Mouse (Mus musculus) macrophage (primary cell): Measurements from ENCODE around the gene Gm21976. TPM values are rescaled to one million over a fixed set of nuclear protein-coding genes. Genes with fewer than 3 reads are reported as not detected.

Source experiments
- H3K27ac ChIP-seq: fragments of 350-480 bp; formaldehyde crosslinking; 2 replicates; pipeline ENCODE4 v1.9.0; 2021
- H3K36me3 ChIP-seq: fragments of 350-480 bp; formaldehyde crosslinking; 2 replicates; pipeline ENCODE4 v1.9.0; 2021; ENCODE audit errors: inconsistent target
- H3K4me3 ChIP-seq: fragments of 350-480 bp; formaldehyde crosslinking; 2 replicates; pipeline ENCODE4 v1.9.0; 2021; ENCODE audit errors: inconsistent target
- H3K79me2 ChIP-seq: fragments of 350-480 bp; formaldehyde crosslinking; 2 replicates; pipeline ENCODE4 v1.9.0; 2021; ENCODE audit errors: inconsistent target
- WGBS: methylation state at CpG from one replicate; pipeline ENCODE4 v1.1.7; 2026; ENCODE audit warnings: inconsistent platforms; ENCODE audit not compliant: missing documents; 5-methylcytosine and 5-hydroxymethylcytosine counted together
- polyA plus RNA-seq: library from polyadenylated mRNA; stranded (reverse); fragments of 250-400 nt; gene quantifications from 3 replicates; pipeline ENCODE4 v1.2.4, GENCODE M21; 2018; ENCODE audit warnings: inconsistent platforms

Gene Gm21976
- polyA plus RNA-seq, 1 experiment from 2014 or later, result not detected

DNA sequence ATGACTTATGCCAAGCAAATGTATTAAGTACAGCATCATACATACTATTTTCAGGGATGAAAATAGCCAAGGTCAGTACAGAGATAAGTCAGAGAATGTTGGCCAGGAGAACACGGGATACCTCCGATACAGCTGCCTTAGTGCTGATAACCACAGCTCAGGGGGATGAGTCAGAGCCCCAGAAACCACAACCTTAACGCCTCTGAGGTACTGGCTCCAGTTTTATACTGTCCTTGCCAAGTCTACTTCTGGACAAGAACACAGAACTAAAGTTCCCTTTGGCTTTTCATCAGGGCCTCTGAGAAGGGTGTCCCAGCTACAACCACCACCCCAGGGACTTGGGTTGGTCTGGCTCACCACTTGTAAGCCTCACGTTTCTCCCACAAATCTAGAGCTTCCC lies 4.0 kb upstream of the Gm21976 start:
- no peaks in the 10 kb centered on the region for H3K79me2 ChIP-seq
- no peak overlapping the region for H3K4me3 ChIP-seq
- H3K27ac ChIP-seq, result no peak overlapping the region
- peaks cover 40% of the 10 kb centered on the region for H3K36me3 ChIP-seq
- 24% methylated on average over 4 of the region's 4 CpGs for WGBS

DNA sequence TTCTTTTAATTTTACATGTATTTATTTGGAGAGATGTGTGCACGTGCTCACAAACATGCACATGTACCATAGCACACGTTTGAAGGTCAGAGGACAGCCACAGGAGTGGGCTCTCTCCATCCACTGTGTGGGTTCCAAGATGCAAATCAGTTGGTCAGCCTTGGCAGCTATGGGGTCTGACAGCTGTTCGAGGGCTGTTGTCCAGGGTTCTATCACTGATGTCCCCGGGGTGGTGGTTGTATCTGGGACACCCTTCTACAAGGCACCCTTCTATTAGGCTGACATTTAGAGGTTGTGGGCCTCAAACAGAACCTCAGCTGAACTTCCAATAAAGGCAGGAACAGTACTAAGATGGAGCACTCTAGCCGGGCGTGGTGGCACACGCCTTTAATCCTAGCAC lies 3.4 kb upstream of the Gm21976 start:
- no peak overlapping the region for H3K4me3 ChIP-seq
- WGBS, result 83% methylated on average over 4 of the region's 7 CpGs
- peaks cover 36% of the 10 kb centered on the region for H3K36me3 ChIP-seq
- no peak overlapping the region for H3K27ac ChIP-seq
- H3K79me2 ChIP-seq, result no peaks in the 10 kb centered on the region

DNA sequence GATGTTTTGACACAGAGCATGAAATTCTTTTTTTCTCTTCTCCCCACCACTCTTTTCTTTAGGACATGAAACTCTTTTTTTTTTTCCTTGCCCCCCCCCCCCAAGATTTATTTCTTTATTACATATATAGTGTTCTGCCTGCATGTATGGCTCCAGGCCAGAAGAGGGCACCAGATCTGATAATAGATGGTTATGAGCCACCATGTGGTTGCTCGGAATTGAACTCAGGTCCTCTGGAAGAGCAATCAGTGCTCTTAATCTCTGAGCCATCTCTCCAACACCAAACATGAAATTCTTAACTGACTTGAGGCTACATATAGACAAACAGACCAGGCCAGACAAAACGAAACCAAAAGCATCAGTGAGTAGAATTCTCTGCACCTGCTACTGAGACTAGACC lies 2.2 kb upstream of the Gm21976 start:
- H3K36me3 ChIP-seq, result peaks cover 23% of the 10 kb centered on the region
- WGBS, result 97% methylated on average over 2 of the region's 2 CpGs
- H3K27ac ChIP-seq, result no peak overlapping the region
- H3K4me3 ChIP-seq, result no peak overlapping the region
- H3K79me2 ChIP-seq, result no peaks in the 10 kb centered on the region

DNA sequence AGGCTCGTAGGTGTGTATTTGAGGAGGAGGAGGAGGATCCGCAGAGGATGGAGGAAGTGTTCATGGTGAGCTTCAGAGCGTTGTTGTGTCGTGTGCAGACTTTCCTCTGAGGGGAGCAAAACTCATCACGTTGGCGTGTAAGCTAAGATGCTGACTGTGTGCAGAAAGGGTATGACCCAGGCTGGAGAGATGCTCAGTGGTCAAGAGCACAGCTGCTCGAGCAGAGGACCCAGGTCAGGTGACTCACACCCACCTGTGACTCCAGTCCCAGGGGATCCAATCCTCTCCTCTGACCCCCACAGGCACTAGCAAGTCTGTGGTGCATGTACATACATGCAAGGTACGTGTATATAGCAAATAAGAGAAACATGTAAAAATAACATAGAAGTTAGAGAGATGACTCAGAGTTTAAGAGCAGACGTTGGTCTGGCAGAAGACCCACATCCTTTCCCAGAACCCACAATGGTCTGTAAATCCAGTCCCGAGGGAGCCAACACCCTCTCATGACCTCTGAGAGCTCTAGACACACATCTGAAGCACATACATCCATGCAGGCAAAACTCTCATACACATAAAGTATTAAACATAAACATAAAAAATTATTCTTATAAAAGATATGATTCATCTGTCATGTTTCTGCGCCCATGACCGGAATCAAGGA lies 1.4 kb downstream of the Gm21976 start:
- H3K4me3 ChIP-seq, result no peak overlapping the region
- 67% methylated on average over 12 of the region's 12 CpGs for WGBS
- H3K36me3 ChIP-seq, result no peaks in the 10 kb centered on the region
- no peaks in the 10 kb centered on the region for H3K79me2 ChIP-seq
- no peak overlapping the region for H3K27ac ChIP-seq

DNA sequence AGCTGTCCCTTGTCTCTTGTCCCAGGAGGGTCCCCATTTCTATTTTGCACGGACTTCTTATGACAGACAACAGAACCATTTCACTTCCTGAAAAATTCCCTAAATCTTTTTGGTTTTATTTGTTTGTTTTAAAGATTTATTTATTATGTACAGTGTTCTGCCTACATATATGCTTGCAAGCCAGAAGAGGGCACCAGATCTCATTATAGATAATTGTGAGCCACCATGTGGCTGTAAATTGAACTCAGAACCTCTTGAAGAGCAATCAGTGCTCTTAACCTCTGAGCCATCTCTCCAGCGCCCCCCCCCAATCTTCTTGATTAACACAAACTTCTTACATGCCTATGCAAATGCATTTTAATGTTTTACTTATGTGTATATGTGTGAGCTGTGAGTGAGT lies 11.0 kb downstream of the Gm21976 start:
- Histone ChIP-seq H3K27ac (no peak overlapping the region), H3K4me3 (no peak overlapping the region), H3K36me3 (no peaks in the 10 kb centered on the region), H3K79me2 (no peaks in the 10 kb centered on the region)
- WGBS, result 51% methylated on average over 2 of the region's 2 CpGs

DNA sequence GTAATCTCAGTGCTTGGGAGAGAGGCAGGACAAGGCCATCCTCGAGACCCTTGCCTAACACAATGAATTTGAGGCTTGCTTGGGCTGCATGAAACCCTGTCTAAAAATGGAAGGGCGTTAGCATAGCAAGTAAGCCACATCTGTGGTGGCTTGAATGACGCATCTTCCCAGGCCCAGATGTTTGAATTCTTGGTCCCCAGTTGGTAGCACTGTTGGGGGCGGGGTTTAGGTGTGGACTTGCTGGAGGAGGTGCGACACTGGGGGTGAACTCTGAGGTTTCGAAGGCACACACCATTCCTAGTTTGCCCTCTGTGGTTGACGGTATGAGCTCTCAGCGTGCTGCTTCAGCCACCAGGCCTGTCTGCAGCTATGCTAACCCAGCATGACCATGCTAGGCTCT lies 12.0 kb downstream of the Gm21976 start:
- no peaks in the 10 kb centered on the region for H3K79me2 ChIP-seq
- H3K36me3 ChIP-seq, result no peaks in the 10 kb centered on the region
- no peak overlapping the region for H3K4me3 ChIP-seq
- H3K27ac ChIP-seq, result no peak overlapping the region
- WGBS, result 94% methylated on average over 8 of the region's 8 CpGs

DNA sequence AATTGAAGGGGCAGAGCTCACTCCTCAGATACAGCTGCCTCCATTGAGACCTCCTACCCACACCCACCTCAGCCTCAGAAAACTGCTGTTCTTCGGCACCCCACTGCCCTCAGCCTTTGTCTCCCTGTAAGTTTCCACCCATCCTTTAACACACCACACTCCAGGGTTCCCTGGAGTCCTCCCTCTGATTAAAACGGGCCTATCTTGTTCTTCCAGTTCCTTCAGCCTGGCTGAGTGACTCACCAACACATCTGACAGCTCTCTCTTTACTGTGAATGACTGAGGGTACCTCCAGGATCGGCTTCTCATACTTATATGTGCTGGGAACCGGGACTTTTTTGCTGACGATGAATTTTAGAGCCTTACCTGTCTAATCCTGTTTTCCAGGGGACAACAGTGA lies 16.4 kb downstream of the Gm21976 start:
- H3K79me2 ChIP-seq, result no peaks in the 10 kb centered on the region
- H3K27ac ChIP-seq, result no peak overlapping the region
- H3K4me3 ChIP-seq, result no peak overlapping the region
- 81% methylated on average over 5 of the region's 5 CpGs for WGBS
- H3K36me3 ChIP-seq, result no peaks in the 10 kb centered on the region

DNA sequence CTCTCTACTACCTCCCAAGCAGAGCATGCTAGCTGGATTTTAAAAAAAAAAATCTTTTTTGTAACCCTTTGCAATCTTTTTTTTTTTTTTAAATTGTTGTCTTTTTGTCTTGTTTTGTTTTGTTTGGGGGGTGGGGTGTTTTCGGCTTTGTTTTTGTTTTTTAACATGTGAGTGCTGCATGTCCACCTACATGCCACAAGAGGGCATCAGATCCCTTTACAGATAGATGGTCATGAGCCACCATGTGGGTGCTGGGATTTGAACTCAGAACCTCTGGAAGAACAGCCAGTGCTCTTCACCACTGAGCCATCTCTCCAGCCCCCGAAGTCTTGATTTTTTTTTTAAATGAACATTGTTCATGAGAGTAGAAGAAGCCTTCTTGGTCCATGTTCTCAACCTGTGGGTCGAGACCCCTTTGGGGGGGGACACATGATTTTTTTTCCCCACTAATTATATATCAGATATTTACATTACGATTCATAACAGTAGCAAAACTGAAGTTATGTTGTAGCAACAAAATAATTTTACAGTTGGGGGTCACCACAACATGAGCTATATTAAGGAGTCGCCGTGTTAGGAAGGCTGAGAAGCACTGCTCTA lies 18.3 kb downstream of the Gm21976 start:
- Histone ChIP-seq H3K4me3 (no peak overlapping the region), H3K36me3 (no peaks in the 10 kb centered on the region), H3K27ac (no peak overlapping the region), H3K79me2 (no peaks in the 10 kb centered on the region)
- 98% methylated on average over 6 of the region's 6 CpGs for WGBS

DNA sequence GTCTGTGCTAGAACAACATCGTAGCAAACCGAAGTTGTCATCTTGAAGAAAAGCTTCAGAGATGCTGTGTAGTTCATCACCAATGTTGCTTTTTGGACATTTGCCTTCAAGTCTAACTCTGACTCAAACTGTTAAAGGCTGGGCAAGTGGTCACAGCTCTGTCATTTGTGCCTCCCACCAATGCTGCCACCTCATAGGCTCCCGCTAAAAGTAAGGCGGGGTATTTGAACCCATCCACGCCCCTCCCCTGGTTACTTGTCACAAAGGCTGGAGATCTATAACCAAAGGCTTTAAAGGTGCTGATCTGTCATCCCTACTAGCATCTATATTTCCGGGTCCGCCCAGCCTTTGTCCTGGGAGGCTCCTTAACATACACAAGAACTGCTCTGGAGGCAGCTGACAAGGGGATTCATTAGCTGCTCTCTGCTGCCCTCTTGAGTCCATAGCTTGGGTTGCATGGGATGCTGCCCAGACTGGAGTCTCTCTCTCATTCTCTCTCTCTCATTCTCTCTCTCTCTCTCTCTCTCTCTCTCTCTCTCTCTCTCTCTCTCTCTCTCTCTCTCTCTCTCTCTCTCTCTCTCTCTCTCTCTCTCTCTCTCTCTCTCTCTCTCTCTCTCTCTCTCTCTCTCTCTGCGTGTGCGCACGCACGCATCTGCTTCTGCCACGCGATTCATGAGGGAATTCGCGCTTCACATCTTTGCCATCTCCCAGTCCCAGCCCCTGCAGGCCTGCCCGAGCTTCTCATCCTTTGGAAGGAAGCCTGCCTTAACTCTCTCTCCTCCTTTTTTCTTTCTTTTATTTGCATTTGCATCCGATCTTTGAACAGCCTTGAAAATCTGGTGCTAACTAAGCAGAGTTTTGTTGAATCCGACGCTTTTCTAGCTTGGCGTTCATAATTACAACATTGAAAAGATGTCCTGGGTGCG lies 19.4 kb downstream of the Gm21976 start:
- Histone ChIP-seq H3K4me3 (no peak overlapping the region), H3K27ac (no peak overlapping the region), H3K79me2 (no peaks in the 10 kb centered on the region), H3K36me3 (no peaks in the 10 kb centered on the region)
- WGBS, result 59% methylated on average over 13 of the region's 21 CpGs

DNA sequence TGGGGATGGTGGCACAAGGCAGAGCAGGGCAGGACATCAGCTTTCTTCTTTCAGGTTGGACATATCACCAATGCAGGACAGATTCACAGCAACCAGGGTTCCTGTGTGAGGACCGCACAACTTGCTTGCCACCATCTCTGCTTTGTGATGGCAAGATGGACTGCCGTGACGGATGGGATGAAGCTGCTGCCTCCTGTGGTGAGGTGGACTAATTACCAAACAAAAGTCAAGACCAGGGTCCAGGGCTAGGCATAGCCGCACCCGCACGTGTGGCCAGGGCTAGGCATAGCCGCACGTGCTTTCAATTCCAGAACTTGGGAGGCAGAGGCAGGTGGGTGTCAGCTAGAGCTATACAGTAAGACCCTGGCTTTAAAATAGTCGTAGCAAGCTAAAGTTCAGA lies 25.6 kb downstream of the Gm21976 start:
- Histone ChIP-seq H3K27ac (no peak overlapping the region), H3K36me3 (peaks cover 11% of the 10 kb centered on the region; the same call in 1 of the 2 replicates), H3K79me2 (no peaks in the 10 kb centered on the region), H3K4me3 (no peak overlapping the region)
- 93% methylated on average over 9 of the region's 9 CpGs for WGBS

DNA sequence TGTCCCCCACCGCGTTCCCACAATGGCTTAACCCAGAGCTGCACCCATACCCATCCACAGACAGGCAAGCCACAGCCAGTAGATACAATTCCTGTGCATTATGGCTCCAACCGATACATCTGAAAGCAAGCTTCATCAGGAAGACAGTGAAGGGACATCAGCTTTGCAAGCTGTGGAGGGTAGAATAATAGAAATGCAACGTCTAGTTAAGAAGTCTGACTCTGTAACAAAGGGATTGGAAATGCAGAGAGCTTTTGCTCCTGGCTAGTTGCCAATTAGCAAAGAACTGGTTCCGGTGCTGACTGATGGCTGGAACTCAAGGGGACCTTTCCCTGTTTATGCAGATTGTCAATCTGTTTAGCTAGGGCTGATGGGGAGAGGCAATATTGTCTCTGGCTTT lies 26.7 kb downstream of the Gm21976 start:
- Histone ChIP-seq H3K4me3 (no peak overlapping the region), H3K27ac (no peak overlapping the region), H3K36me3 (peaks cover 12% of the 10 kb centered on the region; the same call in 1 of the 2 replicates), H3K79me2 (peaks cover 11% of the 10 kb centered on the region)
- WGBS, result 73% methylated on average over 5 of the region's 5 CpGs

DNA sequence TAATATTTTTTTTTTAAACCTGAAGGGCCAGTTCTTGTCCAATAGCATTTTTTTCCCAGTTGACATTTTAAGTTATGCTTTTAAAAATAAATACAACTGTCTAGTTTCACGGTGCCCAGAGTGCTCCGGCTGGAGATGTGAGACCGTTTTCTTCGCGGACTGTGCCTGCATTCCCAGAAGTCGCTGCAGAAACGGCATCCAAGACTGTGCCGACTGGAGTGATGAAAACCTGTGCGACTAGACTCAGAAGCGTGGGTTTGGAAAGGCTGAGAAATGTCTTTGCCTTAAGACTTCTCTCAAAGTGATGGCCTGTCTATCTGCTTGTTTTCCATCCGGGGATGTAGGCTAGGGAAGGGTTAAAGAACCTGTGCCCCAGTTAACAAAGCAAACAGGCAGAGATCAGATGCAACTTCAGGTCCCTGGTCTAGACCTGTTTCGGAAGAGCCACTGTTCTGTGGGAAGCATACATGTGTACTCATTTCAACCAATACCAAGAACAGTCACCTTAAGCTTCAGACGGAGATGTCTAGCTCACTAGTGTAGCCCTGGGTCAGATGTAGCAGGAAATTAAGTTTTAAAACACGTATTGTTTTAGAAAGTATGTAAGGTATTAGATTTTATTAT lies 27.3 kb downstream of the Gm21976 start:
- peaks cover 18% of the 10 kb centered on the region; the same call in 1 of the 2 replicates for H3K36me3 ChIP-seq
- H3K4me3 ChIP-seq, result no peak overlapping the region
- H3K27ac ChIP-seq, result no peak overlapping the region
- H3K79me2 ChIP-seq, result peaks cover 17% of the 10 kb centered on the region
- 91% methylated on average over 14 of the region's 14 CpGs for WGBS

DNA sequence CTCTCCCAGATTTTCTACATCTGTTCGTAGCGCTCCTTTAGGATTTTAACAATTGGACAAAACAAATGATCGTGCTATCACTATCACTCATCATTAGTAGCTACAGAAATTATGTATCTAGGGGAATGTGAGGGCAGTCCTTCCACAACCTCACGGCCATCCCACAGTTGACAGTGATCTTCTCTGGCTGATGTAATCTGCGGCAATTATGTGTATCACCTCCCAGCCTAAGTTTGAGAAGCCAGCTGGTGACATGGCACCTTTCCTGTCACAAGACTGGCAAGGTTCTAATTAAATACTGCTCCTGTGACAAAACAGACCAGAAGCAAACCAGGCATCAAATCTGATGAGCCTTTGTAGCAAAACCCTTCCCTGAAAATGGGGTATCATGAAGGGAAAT lies 28.3 kb downstream of the Gm21976 start:
- 96% methylated on average over 5 of the region's 5 CpGs for WGBS
- Histone ChIP-seq H3K4me3 (no peak overlapping the region), H3K79me2 (peaks cover 27% of the 10 kb centered on the region), H3K36me3 (peaks cover 28% of the 10 kb centered on the region; the same call in 1 of the 2 replicates), H3K27ac (no peak overlapping the region)

DNA sequence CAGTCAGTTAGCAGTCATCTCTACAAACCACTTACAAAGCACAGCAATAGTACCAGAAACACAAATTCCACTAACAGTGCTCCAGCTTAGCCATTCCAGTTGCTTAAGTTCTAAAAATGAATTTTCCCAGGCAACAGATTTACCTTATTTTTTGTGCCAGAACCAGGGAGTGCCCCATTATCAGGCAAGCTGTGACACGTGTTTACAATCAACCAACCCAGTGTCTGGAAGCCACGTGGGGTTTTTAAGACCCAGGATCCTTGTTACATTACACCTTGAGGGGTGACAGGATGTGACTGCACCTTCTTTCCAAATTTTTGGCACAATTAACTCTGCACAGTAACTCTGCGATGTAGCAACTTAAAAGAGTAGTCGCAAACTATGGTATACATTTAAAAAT lies 29.0 kb downstream of the Gm21976 start:
- no peak overlapping the region for H3K27ac ChIP-seq
- peaks cover 33% of the 10 kb centered on the region; the same call in 1 of the 2 replicates for H3K36me3 ChIP-seq
- H3K79me2 ChIP-seq, result peaks cover 35% of the 10 kb centered on the region
- no peak overlapping the region for H3K4me3 ChIP-seq
- WGBS, result 93% methylated on average over 4 of the region's 4 CpGs
